Mouse (Mus musculus) thymus, postnatal 4 days (tissue): Measurements from ENCODE around the gene Fam13c.
A peak's percentile ranks its signal among the peaks of the same experiment; 100 is the strongest.

ENCODE experiments used
- DNase-seq: peaks from one replicate; pipeline ENCODE4 v3.0.0; 2021

The Fam13c gene

DNA sequence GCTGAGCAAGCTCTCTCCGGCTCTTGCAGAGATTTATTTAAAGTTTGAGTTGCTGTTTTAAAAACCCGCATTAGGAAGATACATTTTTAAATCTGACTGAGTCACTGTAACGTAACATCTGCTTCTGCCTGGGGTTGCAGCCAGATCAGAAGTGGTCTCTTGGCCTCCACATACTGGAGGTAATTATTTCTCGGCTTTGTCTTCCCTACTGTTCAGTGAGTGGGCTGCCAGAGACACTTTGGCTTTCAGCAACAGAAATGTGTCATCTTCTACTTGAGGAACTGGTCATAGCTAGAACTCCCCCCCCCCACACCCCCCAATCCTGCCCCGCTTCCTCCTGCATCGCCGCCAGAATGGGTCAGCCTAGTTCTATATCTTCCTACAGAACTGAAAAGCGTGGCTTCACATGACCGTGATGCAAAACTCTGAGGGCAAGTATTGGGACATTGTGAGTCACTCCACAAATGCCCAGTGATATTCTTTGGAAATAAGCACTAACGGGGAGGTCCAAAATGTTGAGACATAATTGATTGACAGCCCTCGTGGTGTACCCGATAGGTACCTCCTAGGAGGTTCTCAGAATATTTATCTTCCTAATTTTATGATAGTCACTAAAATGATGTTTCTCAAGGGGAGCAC is 90.0 kb downstream of the Fam13c start:
- no peak for DNase-seq

DNA sequence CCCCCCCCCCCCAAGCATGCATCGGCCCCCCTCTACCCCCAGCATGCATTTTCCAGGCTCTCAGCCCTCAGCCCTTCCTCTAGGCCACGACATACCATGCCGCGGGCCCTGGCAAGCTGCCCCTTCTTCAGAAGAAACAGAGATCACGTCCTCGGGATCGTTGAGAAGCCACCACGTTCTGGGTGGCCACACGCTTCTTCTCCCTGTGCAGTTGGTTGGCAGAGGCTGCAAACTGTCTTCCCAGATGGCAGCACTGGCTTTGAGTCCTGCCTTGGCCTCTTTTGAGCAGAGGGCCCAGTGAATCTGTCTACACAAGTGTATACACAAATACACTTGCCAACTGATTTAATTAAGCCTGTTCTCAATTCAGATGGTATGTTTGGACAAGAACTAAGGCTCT is 92.0 kb downstream of the Fam13c start:
- DNase-seq = no peak

DNA sequence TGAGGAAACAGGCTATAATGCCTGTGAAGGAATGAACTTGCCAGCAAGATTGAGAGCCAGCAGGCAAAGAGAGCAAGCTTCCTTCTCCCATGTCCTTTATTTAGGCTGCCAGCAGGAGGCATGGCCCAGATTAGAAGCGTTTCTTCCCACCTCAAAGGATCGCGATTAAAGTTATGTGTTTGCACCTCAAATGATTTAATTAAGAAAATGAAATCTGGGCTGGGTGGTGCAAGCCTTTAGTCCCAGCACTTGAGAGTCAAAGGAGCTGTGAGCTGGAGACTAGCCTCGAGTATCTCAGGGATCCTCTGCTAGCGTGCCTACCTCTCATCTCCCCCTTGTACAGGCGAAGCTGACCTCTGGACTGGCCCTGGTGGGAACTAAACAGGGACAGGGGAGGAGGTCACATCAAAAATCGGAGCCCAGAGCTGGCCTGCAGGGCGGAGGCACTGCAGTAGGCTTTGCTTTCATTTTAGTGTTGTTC is 93.1 kb downstream of the Fam13c start:
- no peak for DNase-seq

DNA sequence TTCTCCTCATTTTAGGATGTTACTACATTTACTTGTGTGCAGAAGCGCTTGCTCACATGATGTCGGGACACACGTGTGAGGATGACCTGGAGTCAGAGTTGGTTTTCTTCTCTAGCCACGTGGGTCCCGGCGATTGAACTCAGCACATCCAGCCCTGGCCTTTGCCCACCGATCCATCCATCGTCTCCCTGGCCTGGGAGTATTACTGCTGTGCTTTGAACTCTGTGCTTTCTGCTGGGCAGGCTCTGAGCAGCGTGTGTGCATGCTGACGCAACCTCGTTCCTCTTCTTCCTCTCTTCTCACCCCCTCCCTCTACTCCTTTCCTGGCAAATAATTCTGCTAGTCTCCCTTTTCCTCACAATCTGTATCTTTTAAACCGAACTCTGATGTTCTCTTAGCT is 93.7 kb downstream of the Fam13c start:
- no peak for DNase-seq

DNA sequence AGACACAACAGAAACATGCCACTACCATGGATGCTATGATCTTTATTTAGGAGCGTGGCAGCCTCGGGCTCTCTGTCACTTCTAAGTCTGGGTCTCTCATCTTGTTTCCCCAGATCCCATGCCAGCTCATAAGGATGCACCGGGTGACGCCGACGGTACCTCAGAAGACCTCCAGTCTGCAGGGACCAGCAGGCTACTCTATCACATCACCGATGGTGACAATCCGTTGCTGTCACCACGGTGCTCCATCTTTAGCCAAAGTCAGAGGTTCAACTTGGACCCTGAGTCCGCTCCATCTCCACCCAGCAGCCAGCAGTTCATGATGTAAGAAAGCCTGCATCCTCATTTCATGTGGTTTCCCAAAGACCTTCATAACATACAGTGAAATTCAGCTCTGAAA is 94.3 kb downstream of the Fam13c start:
- DNase-seq = no peak

DNA sequence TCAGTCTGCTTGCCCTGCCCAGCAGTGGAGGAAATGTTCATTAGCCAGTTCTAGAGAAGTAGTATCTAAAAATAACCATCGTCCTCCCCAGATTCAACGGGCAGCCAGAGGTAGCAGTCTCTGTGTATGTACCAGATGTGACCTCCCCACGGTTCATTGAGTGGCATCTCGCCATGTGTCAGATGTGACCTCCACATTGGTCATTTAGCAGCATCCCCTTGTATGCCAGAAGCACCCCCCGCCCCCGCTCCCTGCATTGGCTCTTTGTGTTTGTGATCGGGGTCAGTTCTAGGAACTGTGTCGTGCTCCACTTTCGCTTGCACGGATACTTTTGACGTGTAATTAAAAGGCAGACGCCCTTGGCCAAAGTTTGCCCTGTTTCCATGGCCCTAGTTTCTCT is 95.1 kb downstream of the Fam13c start:
- no peak for DNase-seq

DNA sequence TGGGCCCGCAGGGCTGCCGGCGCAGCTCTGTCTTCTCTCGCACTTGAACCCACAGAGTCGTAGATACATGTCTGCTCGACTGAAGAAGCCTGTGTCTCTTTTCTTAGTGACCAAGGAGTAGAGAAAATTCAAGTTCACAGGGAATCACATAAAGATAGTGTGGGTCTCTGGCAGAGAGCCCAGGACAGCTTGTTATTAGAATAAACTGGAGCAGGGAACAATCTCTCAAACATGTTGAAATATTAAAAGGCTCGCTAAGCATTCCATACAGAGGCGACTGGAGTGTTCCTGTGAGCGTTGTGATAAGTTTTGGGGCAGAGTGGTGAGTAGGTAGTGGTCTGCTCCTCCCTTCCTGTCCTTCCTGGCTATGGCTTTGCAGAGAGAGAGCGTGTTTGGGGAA is 97.4 kb downstream of the Fam13c start:
- DNase-seq = no peak

DNA sequence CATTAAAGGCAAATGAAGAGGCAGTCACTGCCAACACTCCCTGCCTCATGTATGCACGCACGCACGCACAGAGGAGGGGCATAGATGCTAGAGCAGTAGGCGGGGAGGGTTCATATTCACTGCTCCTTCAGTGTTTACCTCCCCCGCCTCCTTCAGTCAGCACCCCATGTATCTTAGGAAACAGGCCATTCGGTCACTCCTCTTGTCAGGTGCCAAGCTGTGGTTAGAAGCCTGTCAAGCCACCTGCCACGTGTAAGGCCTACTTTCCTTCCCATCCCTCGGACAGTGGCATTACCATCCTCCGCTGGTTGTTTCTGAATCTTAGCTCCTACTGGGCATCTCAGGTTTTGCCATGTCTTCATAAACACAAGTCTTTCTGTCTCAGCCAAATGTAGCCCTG is 99.0 kb downstream of the Fam13c start:
- DNase-seq = no peak

DNA sequence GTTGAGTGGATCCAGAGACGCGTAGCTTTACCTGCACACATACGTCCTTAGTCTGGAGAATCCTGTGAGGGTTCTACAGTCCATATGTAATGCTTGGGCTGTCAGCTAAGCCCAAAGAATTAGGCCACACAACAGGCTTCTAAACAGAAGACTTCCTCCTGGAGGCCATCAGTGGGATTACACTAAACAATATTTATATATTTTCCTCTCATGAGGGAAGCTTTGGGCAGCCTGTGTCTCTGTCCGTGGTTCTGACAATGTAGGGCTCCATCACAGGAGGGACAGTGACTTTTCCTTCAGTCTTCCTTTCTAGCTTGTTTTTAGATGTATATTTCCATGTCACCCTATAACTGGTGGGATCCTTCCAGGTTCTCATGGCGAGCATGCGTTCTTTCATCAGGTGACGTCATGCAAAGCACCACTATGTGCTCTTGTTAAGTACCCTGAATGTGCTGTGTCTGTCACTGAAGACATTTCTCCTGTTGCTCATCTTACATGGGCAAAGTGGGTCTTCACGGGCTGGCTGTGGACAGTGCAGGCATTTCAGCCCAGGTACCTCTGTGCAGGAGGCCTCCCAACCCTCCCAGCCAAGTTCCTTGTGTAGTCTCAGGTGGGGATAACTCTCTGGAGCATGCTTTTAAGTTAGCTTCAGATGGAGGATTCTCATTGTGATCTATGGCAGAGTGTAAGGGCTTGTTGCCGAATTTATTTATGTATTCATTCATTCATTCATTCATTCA is 100.3 kb downstream of the Fam13c start:
- no peak for DNase-seq

DNA sequence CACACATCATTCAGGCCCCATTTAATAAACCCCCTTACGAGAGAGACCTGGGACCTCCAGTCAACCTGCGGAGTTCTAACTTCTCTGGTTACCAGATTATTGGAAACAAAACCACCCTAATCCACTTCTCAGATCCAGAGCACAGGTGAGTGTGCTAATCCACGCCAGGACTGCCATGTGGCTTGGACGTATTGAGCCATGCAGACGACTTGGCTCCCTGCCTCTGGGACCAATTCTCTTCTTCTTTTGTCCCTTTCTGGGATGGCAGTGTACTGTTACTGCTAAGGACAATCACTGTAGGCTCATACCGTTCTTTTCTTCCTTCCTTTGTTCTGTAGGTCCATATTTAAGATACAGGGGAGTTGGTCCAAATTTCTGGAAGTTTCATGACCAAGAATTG is 102.6 kb downstream of the Fam13c start:
- DNase-seq = no peak

DNA sequence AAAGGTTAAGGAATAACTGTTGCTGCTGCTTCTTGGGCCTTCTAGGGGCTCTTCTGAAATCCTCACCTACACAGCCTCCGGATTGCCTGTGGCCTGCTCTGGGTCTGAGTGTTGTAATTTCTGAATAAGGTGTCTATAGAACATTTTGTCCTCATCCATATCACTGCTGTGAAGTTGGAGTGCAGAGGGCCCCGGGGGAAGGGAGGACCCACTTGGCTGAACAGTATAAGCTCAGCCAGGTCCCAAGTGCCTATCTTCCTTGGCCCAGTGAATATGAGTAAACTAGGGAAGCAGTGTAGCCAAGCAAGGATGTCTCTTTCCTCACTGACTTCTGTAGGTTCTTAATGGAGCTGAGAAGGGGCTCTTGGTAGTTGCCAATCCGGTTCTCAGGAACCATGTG is 112.2 kb downstream of the Fam13c start:
- no peak for DNase-seq

DNA sequence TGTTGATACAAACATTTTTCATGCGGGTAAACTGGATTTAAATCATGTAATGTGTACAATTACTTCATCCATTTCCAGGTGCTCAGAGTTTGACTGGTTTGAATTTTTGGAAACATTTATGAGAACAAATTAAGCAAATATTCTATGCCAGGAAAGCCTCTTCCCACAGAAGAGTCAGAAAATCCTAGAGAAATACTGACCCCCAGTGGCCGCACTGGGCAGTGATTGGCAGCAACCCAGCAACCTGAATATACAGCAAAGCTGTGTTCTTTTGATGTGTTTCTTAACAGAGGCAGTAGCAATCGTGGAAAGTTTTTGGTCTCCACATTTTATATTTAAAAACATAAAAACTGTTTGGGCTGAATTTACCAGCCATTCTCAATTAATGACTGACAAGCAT is 123.4 kb downstream of the Fam13c start:
- DNase-seq = peak; percentile 47

DNA sequence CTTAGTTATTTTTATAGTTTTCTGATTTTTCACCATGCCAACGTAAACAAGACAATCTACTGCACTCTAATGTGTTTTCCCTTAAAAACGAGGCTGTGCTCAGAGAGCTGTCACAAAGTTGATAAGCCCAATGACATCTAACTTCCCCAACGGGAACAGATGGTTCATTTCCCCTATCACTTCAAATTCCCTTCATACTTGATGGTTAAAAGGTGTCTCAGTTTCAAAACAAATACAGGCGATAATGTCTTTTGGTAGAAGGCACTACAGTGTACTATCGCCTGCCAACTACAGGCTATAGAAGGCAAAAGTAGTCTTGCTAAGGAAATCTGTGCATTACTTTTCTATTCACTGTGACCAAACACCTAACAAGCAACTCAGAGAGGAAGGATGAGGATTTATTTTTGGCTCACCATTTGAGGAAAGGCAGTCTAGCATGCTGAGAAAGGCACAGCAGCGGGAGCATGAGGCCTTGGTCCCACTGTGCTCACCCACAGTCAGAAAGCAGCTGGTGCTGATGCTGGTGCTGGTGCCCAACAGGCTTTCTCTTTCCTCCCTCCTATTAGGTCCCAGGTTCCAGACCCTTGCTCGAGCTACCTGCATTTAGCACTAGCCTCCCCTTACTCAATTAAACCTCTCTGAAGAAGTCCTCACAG is 141.4 kb downstream of the Fam13c start:
- no peak for DNase-seq

DNA sequence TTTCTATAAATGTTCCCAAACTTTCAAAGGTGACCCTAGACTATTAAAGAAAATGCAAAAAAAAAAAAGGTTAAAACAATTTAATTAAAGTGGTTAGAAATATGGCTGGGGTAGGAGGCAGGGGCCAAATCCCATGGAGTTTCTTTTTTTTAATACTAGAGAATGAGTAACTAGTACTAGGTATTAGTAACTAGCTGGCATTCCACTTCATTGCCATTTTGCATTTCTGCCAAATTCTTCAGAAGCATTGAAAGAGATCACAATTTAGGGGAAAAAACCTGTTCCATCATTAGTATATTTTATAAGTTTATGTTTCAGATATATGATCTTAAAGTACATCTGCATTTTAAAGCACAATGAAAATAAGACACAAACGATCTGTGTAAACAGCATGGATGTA is 143.9 kb downstream of the Fam13c start:
- no peak for DNase-seq

DNA sequence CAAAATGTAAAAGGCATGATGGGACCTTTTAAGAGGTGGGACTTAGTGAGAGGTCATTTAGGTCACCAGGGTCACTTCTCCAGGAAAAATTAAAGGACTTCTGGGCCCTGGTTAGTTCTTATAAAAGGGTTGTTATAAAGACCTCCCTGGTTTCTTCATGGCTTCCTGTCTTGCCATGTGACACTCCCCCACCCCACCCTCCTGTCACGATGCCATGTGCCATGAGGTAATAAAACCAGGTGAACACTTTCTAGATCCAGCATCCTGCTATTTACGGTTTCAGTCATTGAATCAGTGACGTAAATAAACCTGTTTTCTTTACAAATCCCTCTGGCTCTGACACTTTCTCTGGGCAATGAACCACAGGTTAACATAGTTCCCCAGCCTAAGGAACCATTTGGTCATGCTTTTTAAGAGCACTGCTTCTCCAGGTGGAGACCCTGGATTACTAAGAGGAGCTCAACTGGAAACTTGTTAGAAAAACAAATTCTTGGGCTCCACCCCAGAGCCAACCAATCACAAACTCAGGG is 146.7 kb downstream of the Fam13c start:
- no peak for DNase-seq

DNA sequence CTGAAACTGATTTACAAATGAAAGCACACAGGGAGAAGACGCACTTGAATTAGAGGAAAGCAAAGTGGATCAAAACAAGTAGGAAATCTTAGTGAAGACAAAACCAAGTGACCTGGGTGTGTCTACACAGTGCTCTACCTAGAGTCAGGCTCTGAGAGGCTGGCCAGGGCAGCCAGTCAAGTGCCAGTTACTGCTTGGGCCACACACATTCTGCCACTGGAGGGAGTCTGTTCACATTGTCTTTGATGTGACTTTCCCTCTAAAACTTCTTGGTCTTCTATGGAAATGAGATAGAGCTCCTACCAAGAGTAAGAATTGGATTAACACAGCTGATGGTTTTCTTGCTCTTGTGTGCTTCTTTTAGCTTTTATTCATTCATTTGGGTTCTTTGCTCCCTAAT is 153.7 kb downstream of the Fam13c start:
- no peak for DNase-seq

DNA sequence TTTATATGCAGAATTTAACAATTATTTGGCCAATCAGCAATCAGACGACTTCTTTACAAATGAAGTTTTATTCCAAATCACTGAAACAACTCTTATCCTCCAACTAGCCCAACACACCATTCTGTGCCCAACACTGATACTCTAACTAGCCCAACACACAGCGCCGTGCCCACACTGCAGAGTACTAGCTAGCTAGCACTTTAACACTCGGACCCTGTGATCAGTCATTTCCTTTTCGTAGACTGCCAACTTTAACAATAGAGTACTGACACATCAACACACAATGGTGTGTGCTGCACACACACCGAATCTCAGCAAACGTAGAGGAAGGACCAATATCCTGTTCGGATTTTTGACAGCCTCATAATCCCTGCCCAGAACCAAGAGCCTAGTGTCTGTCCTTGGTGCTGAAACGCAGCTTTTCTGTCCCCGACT is 157.8 kb downstream of the Fam13c start:
- no peak for DNase-seq

DNA sequence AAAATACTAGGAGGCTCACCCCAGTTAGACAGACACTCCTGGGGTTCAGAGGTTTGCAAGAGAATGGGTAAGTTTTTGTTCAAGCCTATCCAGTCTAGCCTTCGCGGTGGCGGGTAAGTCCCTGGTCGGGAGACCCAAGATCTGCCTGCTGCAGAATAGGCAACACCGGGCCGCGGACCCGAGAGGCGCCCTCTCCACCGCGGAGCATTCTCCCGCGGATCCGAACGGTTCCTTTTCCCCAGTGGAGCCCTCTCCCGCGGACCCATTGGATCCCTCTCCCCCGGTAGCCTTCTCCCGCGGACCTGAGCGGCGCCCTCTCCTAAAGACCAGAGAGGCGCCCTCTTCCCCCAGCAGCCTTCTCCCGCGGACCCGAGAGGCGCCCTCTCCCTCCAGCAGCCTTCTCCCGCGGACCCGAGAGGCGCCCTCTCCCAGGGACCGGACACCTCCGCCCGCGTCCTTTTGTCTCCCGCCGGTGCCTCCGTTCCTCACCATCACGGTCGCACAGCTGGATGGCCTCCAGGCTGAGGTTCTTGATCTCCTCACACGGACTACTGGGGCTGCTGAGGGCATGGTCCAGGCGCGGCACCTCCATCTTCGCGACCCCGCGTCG is 158.3 kb downstream of the Fam13c start:
- peak; percentile 21 for DNase-seq

DNA sequence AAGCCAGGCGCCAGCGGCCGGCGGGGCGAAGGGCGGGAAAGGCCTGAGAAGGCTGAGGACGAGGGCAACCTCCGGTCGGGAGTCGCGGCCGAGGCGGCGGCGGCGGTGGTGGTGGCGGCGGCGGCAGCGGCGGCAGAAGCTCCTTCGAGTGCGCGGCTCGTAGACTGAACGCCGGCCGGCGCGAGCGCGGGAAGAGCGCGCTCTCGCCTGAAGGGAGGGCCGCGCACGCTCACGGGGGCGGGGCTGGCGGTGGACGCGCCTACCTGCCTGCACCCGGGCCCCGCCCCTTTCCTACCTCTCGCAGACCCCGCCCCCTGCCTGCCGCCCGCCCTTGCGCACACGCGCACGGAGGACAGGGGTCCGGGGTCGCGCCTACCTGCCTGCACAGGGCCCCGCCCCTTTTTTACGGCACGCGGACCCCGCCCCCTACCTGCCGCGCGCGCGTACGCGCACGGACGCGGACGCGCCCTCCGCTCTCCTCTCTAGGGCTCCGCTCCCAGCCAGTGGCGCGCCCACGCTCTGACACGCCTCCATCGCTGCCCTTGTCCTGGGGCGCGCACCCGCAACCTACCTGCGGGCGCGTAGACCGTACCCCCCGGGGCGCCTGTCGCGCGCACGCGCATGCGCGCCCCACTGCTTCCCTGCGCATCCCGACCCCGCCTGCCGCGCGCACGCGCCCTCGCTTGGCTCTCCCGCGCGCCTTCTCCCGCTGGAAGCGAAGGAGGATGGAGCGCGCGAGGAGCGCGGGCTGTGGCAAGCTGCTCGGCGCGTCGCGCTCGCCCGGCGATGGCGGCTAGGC is 159.0 kb downstream of the Fam13c start:
- peak; percentile 76 for DNase-seq

DNA sequence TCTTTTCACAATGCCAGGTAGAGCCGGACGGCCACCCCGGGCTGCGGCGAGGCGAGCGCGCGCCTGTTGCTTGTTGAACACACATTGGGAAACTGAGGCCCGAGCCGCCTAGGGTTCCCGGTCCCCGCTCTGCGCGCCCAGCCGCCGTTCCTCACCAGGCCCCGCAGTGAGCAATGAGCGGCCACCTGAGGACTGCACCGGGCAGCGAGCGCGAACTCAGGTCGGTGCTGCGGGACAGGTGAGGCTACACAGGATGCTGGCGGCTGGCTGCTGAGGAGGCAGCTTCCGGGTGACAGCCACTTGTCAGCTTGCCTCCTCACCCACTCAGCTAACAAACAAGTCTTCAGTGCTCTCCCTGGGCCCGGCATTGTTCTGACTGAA is 159.6 kb downstream of the Fam13c start:
- DNase-seq = no peak
